Mouse (Mus musculus): Measurements from ENCODE around the gene Psmd9. TPM values are rescaled to one million over a fixed set of nuclear protein-coding genes. Genes with fewer than 3 reads are reported as not detected.

Psmd9 gene
- 14.1 and 18.6 TPM in 2 replicates for total RNA-seq (2017)

- no peak for ATAC-seq (ENCODE audit: extremely low read depth, insufficient number of reproducible peaks, low FRiP score, poor library complexity, severe bottlenecking)
These were observed at the start of gene Psmd9 for GRCm38 (mm10) chr5:123169284-123169683. TSS of gene Psmd9 (plus strand) at chr5:123169413.

- ATAC-seq (ENCODE audit: extremely low read depth, insufficient number of reproducible peaks, low FRiP score, poor library complexity, severe bottlenecking) = no peak
These were observed 48.5 kb upstream of the Psmd9 start for GRCm38 (mm10) chr5:123120624-123121215.

- no peak for ATAC-seq (ENCODE audit: extremely low read depth, insufficient number of reproducible peaks, low FRiP score, poor library complexity, severe bottlenecking)
These were observed 47.0 kb upstream of the Psmd9 start for GRCm38 (mm10) chr5:123122181-123122580.

GRCm38 (mm10) chr5:123125105-123125504, 44.1 kb upstream of the Psmd9 start:
- ATAC-seq (ENCODE audit: extremely low read depth, insufficient number of reproducible peaks, low FRiP score, poor library complexity, severe bottlenecking) = no peak

GRCm38 (mm10) chr5:123125638-123126406, 43.4 kb upstream of the Psmd9 start:
- ATAC-seq (ENCODE audit: extremely low read depth, insufficient number of reproducible peaks, low FRiP score, poor library complexity, severe bottlenecking) = peak; percentile 59

- ATAC-seq (ENCODE audit: extremely low read depth, insufficient number of reproducible peaks, low FRiP score, poor library complexity, severe bottlenecking) = no peak
These were observed 42.2 kb upstream of the Psmd9 start for GRCm38 (mm10) chr5:123127031-123127430.

GRCm38 (mm10) chr5:123128426-123129169, 40.6 kb upstream of the Psmd9 start:
- peak; percentile 63 for ATAC-seq (ENCODE audit: extremely low read depth, insufficient number of reproducible peaks, low FRiP score, poor library complexity, severe bottlenecking)

GRCm38 (mm10) chr5:123129170-123129757, 39.9 kb upstream of the Psmd9 start:
- no peak for ATAC-seq (ENCODE audit: extremely low read depth, insufficient number of reproducible peaks, low FRiP score, poor library complexity, severe bottlenecking)

- no peak for ATAC-seq (ENCODE audit: extremely low read depth, insufficient number of reproducible peaks, low FRiP score, poor library complexity, severe bottlenecking)
These were observed 39.0 kb upstream of the Psmd9 start for GRCm38 (mm10) chr5:123130030-123130813.

- ATAC-seq (ENCODE audit: extremely low read depth, insufficient number of reproducible peaks, low FRiP score, poor library complexity, severe bottlenecking) = no peak
These were observed 38.4 kb upstream of the Psmd9 start for GRCm38 (mm10) chr5:123130814-123131148.

GRCm38 (mm10) chr5:123132308-123133071, 36.7 kb upstream of the Psmd9 start, which contains the start of gene Rhof:
TSS of gene Rhof (minus strand) at chr5:123132692.
- ATAC-seq (ENCODE audit: extremely low read depth, insufficient number of reproducible peaks, low FRiP score, poor library complexity, severe bottlenecking) = peak; percentile 45

- ATAC-seq (ENCODE audit: extremely low read depth, insufficient number of reproducible peaks, low FRiP score, poor library complexity, severe bottlenecking) = peak; percentile 25; the same call in 1 of the 2 replicates
These were observed 36.0 kb upstream of the Psmd9 start for GRCm38 (mm10) chr5:123133083-123133783.

- ATAC-seq (ENCODE audit: extremely low read depth, insufficient number of reproducible peaks, low FRiP score, poor library complexity, severe bottlenecking) = no peak
These were observed 35.4 kb upstream of the Psmd9 start for GRCm38 (mm10) chr5:123133784-123134143.

- ATAC-seq (ENCODE audit: extremely low read depth, insufficient number of reproducible peaks, low FRiP score, poor library complexity, severe bottlenecking) = no peak
These were observed 34.9 kb upstream of the Psmd9 start for GRCm38 (mm10) chr5:123134186-123134874.

- no peak for ATAC-seq (ENCODE audit: extremely low read depth, insufficient number of reproducible peaks, low FRiP score, poor library complexity, severe bottlenecking)
These were observed 34.3 kb upstream of the Psmd9 start for GRCm38 (mm10) chr5:123134875-123135382.

- ATAC-seq (ENCODE audit: extremely low read depth, insufficient number of reproducible peaks, low FRiP score, poor library complexity, severe bottlenecking) = no peak
These were observed 33.5 kb upstream of the Psmd9 start for GRCm38 (mm10) chr5:123135471-123136360.
